Mouse (Mus musculus): ENCODE data around the gene Cdk14.
"Not testable (repeated sequence)": the region's sequence is repeated elsewhere in the genome, so short reads cannot be mapped to it uniquely, and the experiment has no call there.

The Cdk14 gene

GRCm38 (mm10) chr5:5261725-5262296 is 158.3 kb downstream of the Cdk14 start:
- no peak for DNase-seq (ENCODE audit: low spot score)

DNA sequence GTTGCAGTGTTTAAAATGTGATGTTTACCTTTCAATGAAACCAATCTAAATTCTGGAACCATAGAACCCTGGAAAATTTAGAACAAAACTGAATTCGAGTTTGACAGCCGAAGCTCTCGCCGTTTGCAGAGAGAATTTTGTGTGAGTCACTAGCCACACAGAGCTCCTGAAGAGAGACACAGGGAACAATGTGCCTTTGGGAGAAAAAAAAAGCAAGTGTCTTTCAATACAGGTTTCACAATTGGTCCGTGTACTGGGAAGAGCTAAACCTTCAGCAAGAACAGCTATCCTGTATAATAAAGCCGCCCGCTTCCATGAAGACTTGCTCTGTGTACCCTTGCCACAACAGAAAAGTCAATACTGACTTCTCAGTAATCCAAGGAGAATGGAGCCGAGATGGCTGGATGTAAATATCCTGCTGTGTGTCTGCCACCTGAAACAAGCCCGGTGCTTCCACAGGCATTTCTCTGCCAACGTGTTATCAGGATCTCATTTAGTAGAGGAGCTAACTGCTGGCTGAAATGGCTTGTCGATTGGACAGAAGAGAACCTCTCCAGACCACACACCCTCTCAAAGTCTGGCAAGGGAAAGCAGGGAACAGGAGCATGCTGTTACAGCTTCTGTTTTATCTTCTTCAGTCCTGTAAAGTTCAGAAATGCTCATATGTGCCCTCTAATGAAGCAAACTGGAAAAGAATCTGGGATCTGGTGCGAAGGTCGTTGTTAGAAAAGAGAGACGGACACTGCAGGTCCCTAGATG is 159.0 kb downstream of the Cdk14 start:
- no peak for DNase-seq (ENCODE audit: low spot score)

DNA sequence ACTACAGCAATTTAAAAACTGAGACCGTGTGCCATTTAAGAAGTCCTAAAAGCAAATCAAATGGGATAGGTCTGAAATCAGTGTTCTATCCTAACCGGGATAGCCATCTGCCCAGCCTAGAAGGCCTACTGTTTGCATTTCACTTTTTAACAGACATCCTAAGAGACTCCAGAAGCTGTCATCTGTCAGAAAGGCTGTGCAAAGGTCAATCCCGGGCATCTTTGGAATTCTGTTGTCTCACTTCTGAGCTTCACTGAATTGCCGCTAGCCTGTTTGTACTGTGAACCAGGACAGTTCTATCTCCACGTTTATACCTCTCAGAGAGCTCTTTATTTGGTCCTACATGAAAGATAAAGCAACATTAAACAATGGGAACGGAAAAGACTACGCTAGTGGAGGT is 159.8 kb downstream of the Cdk14 start:
- DNase-seq (ENCODE audit: low spot score), result no peak

DNA sequence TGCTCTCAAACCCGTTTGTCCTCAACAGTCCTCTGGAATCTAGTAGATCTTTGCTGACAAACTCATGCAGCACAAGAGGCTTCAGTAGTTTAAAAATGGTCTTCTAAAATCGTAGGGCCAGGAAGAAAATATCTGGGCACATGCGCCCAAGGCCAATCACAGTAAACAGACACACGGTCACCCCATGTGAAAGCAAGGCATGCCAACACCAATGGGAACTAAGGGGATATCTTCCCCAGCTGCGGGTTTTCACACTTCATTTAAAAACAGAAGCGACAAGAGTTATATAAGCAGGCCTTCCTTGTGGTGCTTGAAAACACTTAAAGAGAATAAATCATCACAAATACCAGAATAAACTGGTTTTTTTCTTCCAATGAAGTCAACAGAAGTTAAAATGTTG is 165.7 kb downstream of the Cdk14 start:
- no peak for DNase-seq (ENCODE audit: low spot score)

DNA sequence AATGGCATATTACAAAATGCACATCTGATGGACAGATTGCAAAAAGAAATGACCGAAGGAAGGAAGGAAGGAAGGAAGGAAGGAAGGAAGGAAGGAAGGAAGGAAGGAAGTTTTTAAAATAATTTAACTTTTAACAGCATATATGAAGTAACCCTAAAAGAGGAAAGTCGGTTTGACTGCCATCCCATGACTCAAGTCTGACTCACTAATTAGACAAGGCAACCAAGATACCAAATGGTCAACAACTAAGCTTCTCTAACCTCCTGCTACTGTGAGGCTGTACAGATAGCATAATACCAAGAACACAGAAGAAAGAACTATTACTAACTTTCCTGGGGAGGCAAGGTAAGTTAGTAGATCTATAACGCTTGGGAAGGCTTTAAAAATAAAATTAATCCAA is 166.9 kb downstream of the Cdk14 start:
- no peak for DNase-seq (ENCODE audit: low spot score)

GRCm38 (mm10) chr5:5247671-5248070 is 172.4 kb downstream of the Cdk14 start:
- no peak for DNase-seq (ENCODE audit: low spot score)

DNA sequence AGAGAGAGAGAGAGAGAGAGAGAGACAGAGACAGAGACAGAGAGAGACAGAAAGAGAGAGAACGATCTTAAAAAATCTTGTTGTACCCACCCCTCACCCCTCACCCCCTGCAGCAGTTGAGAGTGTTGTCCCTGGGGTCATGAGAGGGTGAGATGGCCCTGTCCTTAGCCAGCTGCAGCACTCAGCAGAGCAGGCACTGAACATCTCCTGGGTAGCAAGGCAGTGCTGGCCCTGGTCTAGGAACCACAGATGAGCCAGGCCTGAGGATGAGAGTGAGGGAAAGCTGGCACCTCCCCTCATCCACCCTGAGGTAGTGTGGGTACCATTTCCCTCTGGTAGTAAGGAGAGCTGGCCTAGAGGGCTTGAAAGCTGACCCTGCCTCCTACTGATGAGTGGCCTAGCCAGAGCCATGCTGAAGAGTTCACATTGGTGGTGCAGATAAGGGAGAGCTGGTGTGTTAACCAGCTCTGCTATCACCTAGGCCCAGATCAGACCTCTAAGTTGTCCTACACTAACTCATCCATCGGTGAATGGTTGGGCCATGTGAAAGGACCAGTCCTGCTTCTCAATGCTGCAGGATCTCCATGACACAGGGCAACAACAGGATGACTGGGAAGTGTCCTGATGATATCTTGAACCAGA is 173.5 kb downstream of the Cdk14 start:
- no peak for DNase-seq (ENCODE audit: low spot score)

- no peak for DNase-seq (ENCODE audit: low spot score)
Measured at GRCm38 (mm10) chr5:5245182-5245581, 174.9 kb downstream of the Cdk14 start.

DNA sequence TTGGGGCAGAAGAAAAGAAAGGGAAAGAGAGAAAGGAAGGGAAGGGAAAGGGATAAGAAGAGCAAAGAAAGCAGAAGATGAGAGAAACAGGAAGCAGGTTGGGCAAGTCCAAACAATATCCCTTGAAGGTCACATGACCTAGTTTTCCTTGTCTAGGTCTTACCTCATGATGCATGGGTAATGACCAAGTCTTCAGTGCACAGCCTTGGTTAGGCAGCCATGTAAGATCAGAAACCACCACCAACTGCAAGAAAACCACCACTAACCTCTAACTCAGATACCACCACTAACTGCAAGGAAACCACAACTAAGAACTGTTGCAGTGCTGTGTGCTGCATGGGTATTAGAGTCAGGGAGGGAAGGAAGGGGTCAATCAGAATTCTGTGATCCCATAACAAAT is 176.5 kb downstream of the Cdk14 start:
- no peak for DNase-seq (ENCODE audit: low spot score)

- no peak for DNase-seq (ENCODE audit: low spot score)
Measured at GRCm38 (mm10) chr5:5242704-5243103, 177.4 kb downstream of the Cdk14 start.

DNA sequence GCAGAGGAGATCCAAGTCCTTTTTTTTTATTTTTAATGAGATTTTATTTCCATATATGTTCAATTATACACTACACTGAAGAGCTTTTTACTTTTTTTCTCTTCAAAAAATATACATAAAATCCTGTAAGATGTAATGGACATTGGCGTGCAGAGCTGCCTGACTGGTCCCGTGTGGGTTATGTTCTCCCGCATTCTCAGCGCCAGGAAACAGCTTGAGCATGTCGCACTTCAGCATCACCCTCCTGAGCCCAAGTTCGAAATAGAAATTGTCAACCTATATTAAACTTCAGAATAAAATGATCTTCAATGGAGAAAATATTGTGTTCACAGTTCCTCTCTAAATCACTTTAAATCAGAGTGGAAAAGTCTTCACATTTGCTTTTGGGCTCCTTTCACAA is 179.0 kb downstream of the Cdk14 start:
- no peak for DNase-seq (ENCODE audit: low spot score)

DNA sequence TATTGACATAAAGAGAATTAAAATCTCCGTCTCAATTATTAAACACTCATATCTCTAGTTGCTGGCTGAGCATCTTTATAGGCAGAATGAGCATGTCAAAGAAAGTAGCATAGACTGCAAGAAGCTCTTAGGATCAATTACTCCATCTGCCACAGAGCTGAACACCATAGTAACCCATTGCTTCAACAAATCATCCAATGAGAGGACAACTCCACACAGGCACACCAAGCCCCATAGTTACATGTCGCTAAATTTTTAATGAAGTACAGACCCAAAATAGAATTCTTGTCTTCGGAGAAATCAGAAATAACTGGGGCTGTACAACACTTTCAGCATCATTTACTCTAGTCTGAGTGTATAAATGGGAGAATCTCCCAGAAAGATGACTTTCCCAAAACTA is 180.0 kb downstream of the Cdk14 start:
- no peak for DNase-seq (ENCODE audit: low spot score)

GRCm38 (mm10) chr5:5234935-5235334 is 185.2 kb downstream of the Cdk14 start:
- DNase-seq (ENCODE audit: low spot score), result not testable (repeated sequence)

- no peak for DNase-seq (ENCODE audit: low spot score)
Measured at GRCm38 (mm10) chr5:5226966-5227365, 193.1 kb downstream of the Cdk14 start.

DNA sequence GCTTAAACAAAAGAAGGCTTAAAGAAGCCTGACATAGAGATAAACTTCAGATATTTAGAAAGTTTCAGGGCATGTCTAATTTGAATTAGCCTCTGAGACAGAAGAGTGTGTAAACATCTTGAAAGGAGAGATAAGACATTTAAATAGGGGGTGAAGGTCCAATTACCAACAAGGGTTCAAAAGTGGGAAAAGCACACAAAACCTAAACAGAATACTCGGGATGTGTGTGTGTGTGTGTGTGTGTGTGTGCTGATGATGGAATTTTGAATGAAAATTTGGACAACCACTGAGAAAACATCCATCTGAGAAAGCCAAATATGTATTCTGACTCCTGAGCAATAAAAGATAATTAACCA is 208.4 kb downstream of the Cdk14 start:
- DNase-seq (ENCODE audit: low spot score), result no peak

DNA sequence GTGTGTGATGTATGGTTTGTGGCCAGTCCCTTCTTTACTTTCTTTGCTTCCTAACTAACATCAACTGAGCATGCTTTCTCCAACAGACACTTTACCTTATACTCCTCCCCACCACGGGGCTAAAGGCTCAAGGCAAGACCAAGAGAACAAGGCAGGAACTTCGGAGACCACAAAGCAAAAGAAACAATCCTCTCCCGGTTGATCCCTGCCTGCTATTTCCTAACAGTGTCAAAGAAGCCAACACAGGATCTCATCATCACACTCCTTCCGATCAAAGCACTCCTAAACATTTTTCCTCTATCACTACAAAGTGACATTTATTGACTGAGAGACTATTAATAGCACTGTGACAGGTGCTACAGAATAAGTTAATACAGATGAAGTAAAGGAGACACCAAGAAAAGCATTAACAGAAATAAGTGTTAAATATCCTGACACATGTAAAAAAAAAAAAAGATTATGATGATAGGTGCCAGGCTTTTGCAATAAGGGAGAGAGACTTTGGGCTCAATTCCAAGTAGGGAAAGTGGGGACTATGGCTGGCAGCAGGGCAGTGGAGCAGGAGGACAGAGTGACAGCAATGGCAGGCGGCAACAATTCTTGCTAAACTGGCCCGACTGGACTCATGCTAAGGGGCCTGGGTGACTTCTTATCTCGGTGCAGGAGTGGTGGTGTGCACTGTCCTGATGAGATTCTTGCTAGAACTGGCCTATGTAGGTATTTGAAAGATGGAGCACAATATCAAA is 208.9 kb downstream of the Cdk14 start:
- DNase-seq (ENCODE audit: low spot score), result no peak

DNA sequence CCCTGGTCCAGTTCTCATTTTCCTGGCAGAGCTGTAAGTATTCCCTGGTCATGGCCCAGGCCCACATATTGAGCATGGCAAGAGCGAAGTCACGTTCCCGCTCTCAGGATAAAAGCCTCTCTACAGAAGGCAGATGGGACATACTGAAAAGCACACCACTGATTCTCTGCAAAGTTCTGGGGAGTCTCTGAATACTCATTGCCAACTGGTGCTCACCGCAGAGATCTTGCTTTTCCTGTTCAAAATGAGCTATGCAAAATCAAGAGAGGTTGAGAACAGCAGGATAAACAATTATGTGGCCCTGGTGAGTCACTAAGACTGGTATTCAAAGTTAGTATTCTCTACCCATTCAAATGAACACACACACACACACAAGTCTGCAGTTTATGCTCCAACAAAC is 212.1 kb downstream of the Cdk14 start:
- no peak for DNase-seq (ENCODE audit: low spot score)

GRCm38 (mm10) chr5:5206012-5206411 is 214.1 kb downstream of the Cdk14 start:
- no peak for DNase-seq (ENCODE audit: low spot score)

DNA sequence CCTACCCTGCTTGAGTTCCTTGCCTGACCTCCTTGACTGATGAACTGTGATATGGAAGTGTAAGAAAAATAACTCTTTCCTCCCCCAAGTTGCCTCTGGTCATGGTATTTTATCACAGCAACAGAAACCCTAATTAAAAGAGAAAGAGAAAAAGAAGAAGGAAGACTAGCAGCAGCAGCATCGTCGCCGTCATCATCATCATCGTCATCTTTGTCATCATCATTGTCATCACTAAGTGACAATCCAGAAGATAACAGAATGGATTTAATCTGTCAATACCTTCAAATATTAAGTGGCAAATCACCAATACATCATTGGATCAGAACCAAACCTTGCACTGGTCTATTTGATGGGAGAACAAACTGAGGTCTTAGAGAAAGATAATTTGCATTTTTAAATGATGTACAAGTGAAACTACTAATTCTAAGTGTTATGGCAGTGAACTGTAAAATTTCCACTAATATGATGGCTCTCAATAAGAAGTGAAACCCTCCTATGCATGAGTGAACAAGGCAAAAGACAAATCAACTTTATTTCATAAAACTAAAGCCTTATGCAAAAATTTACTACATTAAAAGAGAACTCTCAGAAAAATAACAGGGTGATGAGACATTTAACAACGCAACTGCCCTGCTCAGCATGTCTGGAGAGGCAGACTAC is 225.4 kb downstream of the Cdk14 start:
- DNase-seq (ENCODE audit: low spot score), result no peak

DNA sequence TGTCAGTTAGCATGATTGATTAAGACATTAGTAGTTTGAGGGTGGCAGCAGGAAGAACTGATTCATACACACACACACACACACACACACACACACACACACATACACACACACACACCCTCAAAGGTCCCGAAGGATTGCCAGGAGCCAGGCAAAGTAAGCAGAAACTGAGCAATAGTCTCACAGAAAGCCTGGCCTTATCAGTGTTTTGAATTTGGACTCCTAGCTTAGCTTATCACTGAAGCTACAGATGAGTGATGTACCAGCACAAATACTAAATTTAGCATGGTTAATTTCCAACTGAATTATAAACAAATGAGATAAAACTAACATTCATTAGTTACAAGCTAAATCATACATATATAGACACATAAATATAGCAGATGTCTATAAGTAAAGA is 230.5 kb downstream of the Cdk14 start:
- no peak for DNase-seq (ENCODE audit: low spot score)

DNA sequence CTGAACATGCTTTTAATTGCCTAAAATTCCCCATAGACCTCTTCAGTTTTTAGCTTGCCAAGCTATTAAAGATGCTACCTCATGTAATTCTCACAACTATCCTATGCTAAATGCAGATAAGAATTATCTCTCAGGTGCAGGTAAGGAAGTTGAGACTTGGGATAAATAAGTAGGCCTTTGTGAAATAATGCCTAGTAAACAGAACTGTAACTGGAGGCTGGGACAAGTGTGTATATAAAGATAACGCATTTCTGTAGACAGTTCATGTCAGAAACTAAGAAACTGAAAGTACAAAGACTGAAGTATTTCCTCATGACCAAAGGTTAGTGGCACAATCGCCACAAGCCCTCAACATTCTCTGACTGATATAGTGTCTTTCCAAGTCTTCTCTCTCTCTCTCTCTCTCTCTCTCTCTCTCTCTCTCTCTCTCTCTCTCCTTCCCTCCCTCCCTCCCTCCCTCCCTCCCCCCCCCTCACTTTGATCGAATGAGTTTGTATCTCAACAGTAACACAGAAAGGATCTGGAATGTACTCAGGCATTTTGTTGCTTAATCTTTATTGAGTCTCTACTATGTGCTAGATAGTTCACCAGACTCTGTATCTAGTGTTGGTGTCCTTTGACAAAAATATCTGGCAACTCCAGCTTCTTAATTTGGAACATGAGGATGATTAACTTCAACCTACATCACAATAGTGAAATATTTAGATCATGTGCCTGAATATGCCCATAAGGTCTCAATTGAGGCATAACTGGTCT is 233.9 kb downstream of the Cdk14 start:
- DNase-seq (ENCODE audit: low spot score), result no peak

DNA sequence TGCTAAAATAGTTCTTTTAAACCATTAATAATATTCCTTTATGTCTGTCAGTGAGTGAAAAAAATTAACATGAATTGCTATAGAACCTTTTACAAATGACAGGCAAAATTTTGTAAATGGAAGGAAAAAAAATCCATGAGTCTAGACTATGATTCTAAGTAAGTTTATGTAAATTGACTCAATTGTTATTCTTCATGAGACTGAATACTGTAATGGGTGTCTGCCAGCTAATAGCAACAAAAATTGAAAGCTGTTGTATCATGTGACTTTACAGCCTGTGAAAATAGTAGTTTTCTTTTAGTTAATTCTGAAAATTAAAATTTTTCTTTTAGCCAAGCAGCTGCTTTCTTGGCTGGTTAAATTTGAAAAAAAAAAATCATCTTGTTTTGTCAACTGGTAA is 234.6 kb downstream of the Cdk14 start:
- no peak for DNase-seq (ENCODE audit: low spot score)
